Mouse (Mus musculus) embryonic fibroblast, embryonic 13.5 days (primary cell): ENCODE measurements around the gene Kbtbd8. TPM values are rescaled to one million over a fixed set of nuclear protein-coding genes. Genes with fewer than 3 reads are reported as not detected.

Experiments used
- H3K27ac ChIP-seq: 2 replicates; pipeline ENCODE4 v1.5.1; 2012; ENCODE audit warnings: low read length, control low read depth, inconsistent platforms; ENCODE audit not compliant: insufficient read depth
- H3K4me1 ChIP-seq: 2 replicates; pipeline ENCODE4 v1.6.1; 2011; ENCODE audit warnings: low read length; ENCODE audit not compliant: control insufficient read depth, insufficient read depth
- H3K4me3 ChIP-seq: 2 replicates; pipeline ENCODE4 v1.5.1; 2011; ENCODE audit warnings: mild to moderate bottlenecking, control low read depth, low read length; ENCODE audit not compliant: insufficient read depth
- CTCF ChIP-seq: IDR thresholded peaks from 2 replicates; pipeline ENCODE4 v1.5.1; 2011; ENCODE audit warnings: mild to moderate bottlenecking, control low read depth, low read length, moderate library complexity, borderline replicate concordance; ENCODE audit not compliant: insufficient read depth
- POLR2A ChIP-seq: IDR thresholded peaks from 2 replicates; pipeline ENCODE4 v1.6.1; 2011; ENCODE audit warnings: low read depth, mild to moderate bottlenecking, control low read depth, low read length, moderate library complexity
- polyA plus RNA-seq: library from polyadenylated mRNA; stranded (reverse); fragments of >200 nt; gene quantifications from 2 replicates; pipeline ENCODE4 v1.2.4, GENCODE M21; 2011; ENCODE audit warnings: low read depth; ENCODE audit not compliant: missing spikeins, insufficient read length

Kbtbd8 gene
- polyA plus RNA-seq, 1 experiment: 1.4 TPM

DNA sequence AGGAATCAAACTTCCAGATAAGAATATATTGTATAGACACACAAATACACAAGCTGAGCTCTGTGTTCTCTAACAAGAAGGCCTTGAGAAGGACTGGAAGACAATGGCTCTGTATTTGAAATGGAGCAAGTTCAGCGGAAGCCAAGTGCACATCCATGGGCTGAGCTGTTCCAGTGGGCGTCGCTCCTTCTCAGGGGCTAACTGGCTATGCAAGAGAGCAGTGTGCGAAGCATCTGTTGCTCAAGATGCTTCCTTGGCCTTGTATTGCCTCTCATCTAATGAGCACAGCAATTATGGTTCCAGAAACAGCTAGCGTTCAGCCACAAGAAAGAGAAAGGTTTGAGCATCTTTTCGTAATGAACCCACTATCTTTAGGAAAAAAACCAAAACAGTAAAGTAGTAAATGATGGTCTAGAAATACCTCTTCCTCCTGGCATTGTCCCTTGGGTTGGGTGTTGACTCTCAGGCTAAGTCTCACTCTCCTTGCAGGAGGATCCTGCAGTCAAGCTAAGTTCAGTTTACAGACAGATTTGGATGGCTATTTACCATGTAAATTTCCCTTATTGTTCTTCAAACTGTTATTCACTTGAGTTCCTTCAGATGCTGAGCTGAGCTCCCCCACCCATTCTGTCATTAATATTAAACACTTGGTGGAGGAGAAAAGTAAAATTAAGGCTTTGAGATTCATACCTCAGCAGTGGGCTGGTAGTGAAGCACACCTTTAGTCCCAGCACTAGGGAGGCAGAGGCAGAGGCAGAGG is 7.2 kb upstream of the Kbtbd8 start:
- H3K4me3 ChIP-seq: no peak overlapping the region
- H3K27ac ChIP-seq: no peak overlapping the region
- no peak for TF ChIP-seq CTCF
- no peak for TF ChIP-seq POLR2A
- H3K4me1 ChIP-seq: no peaks in the 10 kb centered on the region

DNA sequence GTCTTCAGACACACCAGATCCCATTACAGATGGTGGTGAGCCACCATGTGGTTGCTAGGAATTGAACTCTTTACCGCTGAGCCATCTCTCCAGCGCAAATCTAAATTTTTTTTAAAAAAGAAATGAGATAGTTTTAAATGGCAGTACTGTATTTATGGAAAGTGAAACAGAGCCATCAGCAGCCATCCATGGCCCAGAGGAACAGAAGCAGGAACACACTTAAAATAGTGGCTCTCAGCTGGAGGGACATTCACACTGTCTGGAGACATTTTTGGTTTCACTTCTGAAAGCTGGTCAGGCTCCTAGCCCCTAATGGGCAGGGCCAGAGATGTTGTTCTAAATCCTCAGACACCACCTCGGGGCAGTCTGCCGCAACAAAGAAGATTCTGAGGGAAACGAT is 5.0 kb upstream of the Kbtbd8 start:
- H3K4me3 ChIP-seq: no peak overlapping the region

DNA sequence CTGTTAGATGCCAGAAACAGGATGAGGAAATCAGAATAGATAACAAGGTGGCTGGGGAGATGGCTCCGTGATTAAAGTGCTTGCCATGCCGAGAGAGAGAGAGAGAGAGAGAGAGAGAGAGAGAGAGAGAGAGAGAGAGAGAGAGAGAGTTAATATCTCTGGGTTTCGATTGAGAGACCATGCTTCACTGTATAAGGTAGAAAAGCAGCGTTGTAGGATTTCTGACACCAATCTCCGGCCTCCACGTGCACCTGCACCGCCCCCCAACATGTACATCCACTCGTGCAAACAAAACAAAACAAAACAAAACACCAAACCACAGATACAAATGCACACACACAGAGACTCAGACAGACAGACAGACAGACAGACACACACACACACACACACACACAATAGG is 527 bp upstream of the Kbtbd8 start:
- Histone ChIP-seq H3K27ac (no peak overlapping the region), H3K4me3 (no peak overlapping the region), H3K4me1 (no peaks in the 10 kb centered on the region)
- TF ChIP-seq CTCF (no peak), POLR2A (no peak)

More for the DNA sequence above, 5.0 kb upstream of the Kbtbd8 start:
- Histone ChIP-seq H3K4me1 (no peaks in the 10 kb centered on the region), H3K27ac (no peak overlapping the region)
- TF ChIP-seq POLR2A (no peak), CTCF (no peak)

DNA sequence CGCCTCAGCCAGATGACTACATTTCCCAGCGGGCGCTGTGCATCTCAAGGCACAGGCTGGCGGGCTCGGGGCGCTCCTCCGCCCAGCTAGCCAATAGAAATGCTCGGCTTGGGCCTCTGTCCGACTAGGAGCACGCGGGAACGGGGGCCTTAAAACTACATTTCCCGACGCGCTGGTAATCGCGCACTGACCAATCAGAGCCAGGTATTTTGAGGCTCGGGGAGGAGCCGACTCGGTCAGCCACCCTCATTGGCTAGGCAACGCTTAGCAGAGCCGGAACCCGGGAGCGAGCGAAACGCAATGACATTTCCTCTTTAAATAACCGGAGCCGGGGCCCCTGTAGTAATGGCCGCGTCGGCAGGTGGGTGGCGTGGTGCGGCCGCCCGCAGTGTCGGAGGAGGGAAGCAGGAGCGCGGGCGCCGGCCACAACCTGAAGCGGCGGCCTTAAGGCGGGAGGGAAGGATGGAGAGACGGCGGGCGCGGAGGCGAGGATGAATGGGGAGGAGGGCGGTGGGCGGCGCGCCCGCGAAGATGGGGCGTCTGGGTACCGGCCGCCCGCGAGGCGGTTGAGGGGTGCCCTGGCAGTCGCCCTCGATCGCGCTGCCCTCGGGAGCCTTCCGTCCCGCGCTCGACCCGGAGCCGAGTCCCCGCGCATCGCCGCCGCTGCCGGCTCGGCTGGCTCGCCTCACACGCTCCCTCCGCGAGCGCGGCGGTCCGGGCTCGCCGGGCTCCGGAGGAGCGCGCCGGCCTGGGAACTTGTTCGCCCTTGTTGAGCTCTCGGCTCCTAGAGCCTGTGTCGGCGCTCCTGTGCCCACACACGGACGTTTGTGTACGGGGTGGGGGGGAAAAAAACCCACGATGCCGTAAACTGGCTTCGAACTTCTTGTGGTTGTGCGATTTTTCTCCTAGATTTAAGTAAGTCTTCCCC is 838 bp downstream of the Kbtbd8 start:
- TF ChIP-seq CTCF: no peak
- TF ChIP-seq POLR2A: peak; percentile 28; the same call in 1 of the 2 replicates
- H3K27ac ChIP-seq: no peak overlapping the region

DNA sequence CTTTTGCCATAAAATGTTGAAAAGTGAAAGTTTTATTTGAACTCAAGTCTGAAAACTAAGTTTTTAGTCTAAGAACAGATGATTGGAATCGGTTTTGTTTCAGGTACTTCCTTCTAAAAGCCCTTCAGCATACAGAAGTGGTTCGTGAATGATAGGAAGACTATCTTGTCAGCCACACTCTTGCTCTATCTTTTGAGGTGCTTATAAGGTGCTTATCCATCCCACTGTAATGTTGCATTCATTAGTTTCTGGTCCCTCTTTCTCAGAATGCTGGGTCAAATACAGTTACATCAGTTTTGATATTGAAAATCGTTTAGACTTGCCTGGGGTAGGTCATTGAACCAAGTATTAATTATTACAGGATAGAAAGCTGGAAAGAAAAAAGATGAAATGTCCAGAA is 2.3 kb downstream of the Kbtbd8 start:
- no peak for TF ChIP-seq POLR2A
- TF ChIP-seq CTCF: no peak
- Histone ChIP-seq H3K27ac (no peak overlapping the region), H3K4me1 (no peaks in the 10 kb centered on the region), H3K4me3 (no peak overlapping the region)

More for the DNA sequence above, 838 bp downstream of the Kbtbd8 start:
- Histone ChIP-seq H3K4me1 (no peaks in the 10 kb centered on the region), H3K4me3 (peak overlapping the region; percentile 79)

DNA sequence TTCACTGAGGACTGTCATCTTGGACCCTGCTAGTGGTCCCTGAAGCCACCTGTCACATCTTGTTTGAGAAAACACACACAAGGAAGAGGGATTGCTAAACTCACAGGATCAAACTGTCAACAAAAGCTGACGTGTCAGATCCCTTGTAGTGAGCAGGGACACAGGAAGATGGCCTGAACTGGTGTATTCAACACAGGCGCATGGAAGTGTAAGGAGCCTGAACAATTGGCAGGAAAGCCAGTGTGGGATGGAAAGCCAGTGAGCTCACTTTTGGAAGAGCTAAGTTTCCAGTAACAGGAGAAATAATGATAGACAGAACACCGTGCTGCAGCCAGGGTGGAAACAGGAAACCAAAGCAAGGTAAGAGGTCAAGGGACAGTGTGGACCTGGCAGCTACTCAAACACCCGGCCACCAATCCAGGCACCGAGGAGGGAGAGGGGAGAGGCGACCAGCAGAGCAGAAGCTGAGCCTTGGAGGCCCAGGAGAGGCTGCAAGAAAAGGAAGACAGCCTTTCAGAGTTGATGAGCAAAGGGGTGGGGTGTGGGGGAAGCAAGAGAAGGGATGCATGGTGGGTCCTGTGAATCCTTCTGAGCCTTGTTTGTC is 33.0 kb downstream of the Kbtbd8 start:
- Histone ChIP-seq H3K4me1 (no peaks in the 10 kb centered on the region), H3K27ac (no peak overlapping the region), H3K4me3 (no peak overlapping the region)
- TF ChIP-seq CTCF (no peak), POLR2A (no peak)

DNA sequence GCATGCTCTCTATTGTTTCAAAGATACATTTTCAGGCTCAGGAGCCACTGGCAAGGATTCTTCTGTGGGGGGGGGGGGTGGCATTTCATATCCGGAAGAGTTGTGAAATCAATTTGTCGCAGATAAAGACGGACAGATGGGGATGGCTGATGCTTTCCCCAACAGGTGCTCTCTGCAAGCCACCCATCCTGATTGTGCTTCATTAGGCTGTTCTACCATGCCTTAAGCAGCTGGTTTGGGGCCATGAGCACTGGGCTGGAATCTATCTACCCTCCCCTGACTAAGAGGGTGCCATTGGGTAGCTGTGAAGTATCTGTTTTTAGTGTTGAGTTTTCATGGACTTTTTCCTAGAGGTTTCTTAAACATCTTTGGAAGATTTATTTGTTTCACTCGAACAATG is 33.8 kb downstream of the Kbtbd8 start:
- TF ChIP-seq CTCF (no peak), POLR2A (no peak)
- Histone ChIP-seq H3K4me1 (no peaks in the 10 kb centered on the region), H3K27ac (no peak overlapping the region), H3K4me3 (no peak overlapping the region)

DNA sequence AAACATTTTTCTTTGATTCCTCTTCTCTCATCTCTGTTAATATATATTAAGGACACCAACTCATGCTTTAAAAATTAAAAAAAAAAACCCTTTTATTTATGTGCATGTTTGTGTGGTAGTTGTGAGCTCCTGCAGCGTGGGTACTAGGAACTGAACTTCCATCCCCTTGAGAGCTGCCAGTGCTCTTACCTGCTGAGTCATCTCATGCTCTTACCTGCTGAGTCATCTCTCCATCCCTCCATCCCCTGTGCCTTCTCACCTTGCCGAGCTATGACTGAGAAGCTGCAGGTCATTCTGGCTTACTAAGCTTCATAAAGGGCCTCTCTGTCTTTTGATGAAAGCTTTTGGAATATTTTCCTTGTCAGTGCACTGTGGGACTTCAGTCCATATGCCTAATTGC is 34.5 kb downstream of the Kbtbd8 start:
- H3K4me1 ChIP-seq: no peaks in the 10 kb centered on the region
- H3K4me3 ChIP-seq: no peak overlapping the region
- no peak overlapping the region for H3K27ac ChIP-seq
- TF ChIP-seq POLR2A: no peak

DNA sequence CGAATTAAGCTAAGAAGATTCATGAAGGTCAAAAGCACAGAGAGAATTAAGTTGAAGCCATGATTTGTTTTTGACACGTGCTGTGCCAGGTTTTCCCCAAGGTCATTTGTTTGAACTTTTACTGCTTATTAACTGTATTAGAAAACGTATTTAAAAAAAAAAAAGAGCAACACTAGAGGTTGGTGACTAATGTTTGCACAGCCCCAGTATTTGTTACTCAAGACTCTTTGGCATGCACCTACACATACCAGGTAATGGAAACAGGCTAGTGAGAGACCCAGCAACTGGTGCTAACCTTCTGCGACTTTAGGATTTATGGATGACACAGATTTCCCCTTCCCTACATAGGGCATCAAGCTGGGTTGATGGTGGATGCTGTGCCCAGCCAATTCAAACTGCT is 46.9 kb downstream of the Kbtbd8 start:
- TF ChIP-seq POLR2A (no peak), CTCF (no peak)
- no peak overlapping the region for H3K27ac ChIP-seq
- H3K4me1 ChIP-seq: no peaks in the 10 kb centered on the region
- no peak overlapping the region for H3K4me3 ChIP-seq
